Mouse (Mus musculus) cerebellum, adult 18-20 months (tissue): ENCODE results near the gene Slc19a1.

Experiments used
- DNase-seq, 2 experiments: peaks; one replicate each; pipeline ENCODE4 v3.0.0; 2021

Slc19a1 gene

GRCm38 (mm10) chr10:77031768-77032375 is at the start of gene Slc19a1:
Gene Slc19a1, plus strand, starts transcription at chr10:77032241.
- peak; percentile 21 to 27 for DNase-seq

GRCm38 (mm10) chr10:76988586-76988985 is 43.5 kb upstream of the Slc19a1 start:
- no peak for DNase-seq

- no peak for DNase-seq
These were observed 39.6 kb upstream of the Slc19a1 start for GRCm38 (mm10) chr10:76992456-76992855.

GRCm38 (mm10) chr10:76997759-76998513 is 34.1 kb upstream of the Slc19a1 start:
- peak; percentile 60 to 73 for DNase-seq

- no peak for DNase-seq
These were observed 27.1 kb upstream of the Slc19a1 start for GRCm38 (mm10) chr10:77004936-77005335.

- peak in 1 of 2 experiments; percentile 28 for DNase-seq
These were observed 24.5 kb upstream of the Slc19a1 start for GRCm38 (mm10) chr10:77007433-77008108.

GRCm38 (mm10) chr10:77008109-77008561 is 23.9 kb upstream of the Slc19a1 start:
- DNase-seq: peak; percentile 79 to 83

- DNase-seq: peak in 1 of 2 experiments; percentile 46
These were observed 23.3 kb upstream of the Slc19a1 start for GRCm38 (mm10) chr10:77008698-77009097.

- DNase-seq: no peak
These were observed 20.4 kb upstream of the Slc19a1 start for GRCm38 (mm10) chr10:77011681-77012080.

GRCm38 (mm10) chr10:77016080-77016479 is 16.0 kb upstream of the Slc19a1 start:
- DNase-seq: no peak

- DNase-seq: no peak
These were observed 15.5 kb upstream of the Slc19a1 start for GRCm38 (mm10) chr10:77016499-77016898.

- no peak for DNase-seq
These were observed 15.0 kb upstream of the Slc19a1 start for GRCm38 (mm10) chr10:77017061-77017460.

GRCm38 (mm10) chr10:77017662-77018061 is 14.4 kb upstream of the Slc19a1 start:
- DNase-seq: no peak

GRCm38 (mm10) chr10:77021399-77022052 is 10.5 kb upstream of the Slc19a1 start:
- peak; percentile 86 to 90 for DNase-seq

GRCm38 (mm10) chr10:77022301-77023130 is 9.5 kb upstream of the Slc19a1 start:
- DNase-seq: no peak

GRCm38 (mm10) chr10:77024231-77024630 is 7.8 kb upstream of the Slc19a1 start:
- no peak for DNase-seq

GRCm38 (mm10) chr10:77026944-77027343 is 5.1 kb upstream of the Slc19a1 start:
- no peak for DNase-seq

GRCm38 (mm10) chr10:77028782-77029296 is 3.2 kb upstream of the Slc19a1 start:
- no peak for DNase-seq

- DNase-seq: no peak
These were observed 2.3 kb upstream of the Slc19a1 start for GRCm38 (mm10) chr10:77029761-77030160.

- no peak for DNase-seq
These were observed 1.4 kb upstream of the Slc19a1 start for GRCm38 (mm10) chr10:77030666-77031065.

- peak; percentile 98 for DNase-seq
These were observed 716 bp downstream of the Slc19a1 start for GRCm38 (mm10) chr10:77032591-77033322.
